Mouse (Mus musculus) left cerebral cortex, postnatal 10 days (tissue): ENCODE results near the gene Glt1d1. TPM values are rescaled to one million over a fixed set of nuclear protein-coding genes. Genes with fewer than 3 reads are reported as not detected.

ENCODE experiments used
- DNase-seq, 2 experiments: peaks; one replicate each; pipeline ENCODE4 v3.0.0; 2021 to 2022; ENCODE audit warnings: low spot score in 2 of 2, mixed read lengths in 1 of 2; ENCODE audit errors: extremely low spot score in 1 of 2
- intact Hi-C: fragments of 180-260 bp; cut with DNase I; formaldehyde crosslinking; loops from one replicate; pipeline ENCODE4 v1.15.1; 2025
- total RNA-seq, 2 experiments: library from RNA; stranded (reverse); gene quantifications; 2 replicates each; pipeline ENCODE4 v1.2.3; 2021

Glt1d1 gene
- total RNA-seq, 2 experiments from 2014 or later = 23.4 to 27.4 TPM

DNA sequence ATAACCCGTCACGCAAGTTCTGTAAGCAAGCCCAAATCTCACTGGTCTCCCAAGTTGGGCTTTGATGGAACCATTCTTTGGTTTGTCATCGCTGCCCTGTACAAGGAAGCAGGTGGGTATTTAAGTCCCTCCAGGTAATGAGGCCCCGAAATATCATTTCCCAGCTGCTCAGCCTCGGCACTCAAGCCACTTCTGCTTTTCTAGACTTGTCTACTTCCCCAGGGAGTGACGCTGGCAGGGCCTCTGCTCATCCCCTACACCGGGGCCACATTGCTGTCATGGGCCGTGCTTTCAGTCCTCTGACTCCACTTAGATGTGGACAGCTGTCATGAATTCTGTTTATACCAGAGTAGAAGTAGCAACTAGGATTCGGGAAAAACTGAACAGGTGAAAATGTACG lies 11.0 kb upstream of the Glt1d1 start:
- intact Hi-C loops = no loop called here
- DNase-seq = no peak

- intact Hi-C loops = no loop called here
- DNase-seq = no peak
Measured at GRCm38 (mm10) chr5:127624427-127625213, 7.4 kb upstream of the Glt1d1 start.

GRCm38 (mm10) chr5:127627242-127627641 lies 4.8 kb upstream of the Glt1d1 start:
- no peak for DNase-seq
- intact Hi-C loops = no loop called here

- intact Hi-C loops = no loop called here
- no peak for DNase-seq
Measured at GRCm38 (mm10) chr5:127631671-127632070, 391 bp upstream of the Glt1d1 start.

DNA sequence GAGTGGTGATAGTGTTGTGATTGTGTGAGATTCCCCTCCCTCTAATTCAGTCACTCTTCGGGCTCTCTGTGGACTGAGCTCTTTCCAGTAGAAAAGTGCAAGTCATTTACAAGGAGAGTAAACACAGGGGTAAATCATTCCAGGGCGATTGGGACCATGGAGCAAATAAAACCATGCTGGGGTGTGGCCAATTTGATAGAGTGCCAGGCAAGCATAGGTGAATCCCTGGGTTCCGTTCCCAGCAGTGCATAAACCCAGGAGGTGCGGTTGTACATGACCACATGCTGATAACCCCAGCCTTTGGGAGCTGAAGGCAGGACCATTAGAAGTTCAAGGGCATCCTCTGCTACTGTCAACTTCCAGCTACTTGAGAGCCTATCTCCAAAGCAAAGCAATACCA lies 1.1 kb downstream of the Glt1d1 start:
- no peak for DNase-seq
- intact Hi-C loops = no loop called here

GRCm38 (mm10) chr5:127633666-127634065 lies 1.6 kb downstream of the Glt1d1 start:
- intact Hi-C loops = no loop called here
- no peak for DNase-seq

GRCm38 (mm10) chr5:127637622-127638021 lies 5.6 kb downstream of the Glt1d1 start:
- intact Hi-C loops = no loop called here
- DNase-seq = no peak

GRCm38 (mm10) chr5:127638177-127638576 lies 6.1 kb downstream of the Glt1d1 start:
- intact Hi-C loops = no loop called here
- no peak for DNase-seq

DNA sequence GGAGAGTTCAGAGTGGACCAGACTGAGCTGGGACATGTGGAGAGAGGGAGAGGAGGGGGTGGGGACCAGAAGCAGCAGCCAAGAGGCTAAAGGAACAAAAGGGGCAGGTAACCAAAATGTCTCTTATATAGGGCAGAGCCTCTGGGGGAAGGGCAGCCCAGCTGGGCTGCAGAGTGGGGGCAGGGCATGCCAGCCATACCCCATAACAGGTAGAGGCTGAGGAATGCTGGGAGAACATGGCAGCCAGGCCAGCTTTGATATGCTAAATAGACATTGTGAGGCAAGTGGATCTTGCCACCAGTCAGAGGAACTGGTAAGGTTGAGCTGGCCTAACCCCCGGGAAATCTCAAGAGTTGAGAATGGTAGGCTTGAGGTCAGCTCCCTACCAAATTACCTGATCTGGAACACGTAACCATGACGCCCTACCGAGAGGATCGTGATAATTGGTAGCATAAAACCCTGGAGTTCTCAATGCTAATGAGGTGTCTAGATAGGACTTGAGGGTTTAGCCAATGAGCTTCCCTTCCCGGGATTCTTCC lies 7.1 kb downstream of the Glt1d1 start:
- intact Hi-C loops = no loop called here

GRCm38 (mm10) chr5:127639635-127640034 lies 7.6 kb downstream of the Glt1d1 start:
- DNase-seq = no peak
- intact Hi-C loops = no loop called here

More for the DNA sequence above, 7.1 kb downstream of the Glt1d1 start:
- no peak for DNase-seq

- DNase-seq = peak in 1 of 2 experiments; percentile 39
- intact Hi-C loops = no loop called here
Measured at GRCm38 (mm10) chr5:127640359-127640758, 8.3 kb downstream of the Glt1d1 start.

GRCm38 (mm10) chr5:127641185-127641958 lies 9.3 kb downstream of the Glt1d1 start:
- DNase-seq = peak in 1 of 2 experiments; percentile 28
- intact Hi-C loops = no loop called here

DNA sequence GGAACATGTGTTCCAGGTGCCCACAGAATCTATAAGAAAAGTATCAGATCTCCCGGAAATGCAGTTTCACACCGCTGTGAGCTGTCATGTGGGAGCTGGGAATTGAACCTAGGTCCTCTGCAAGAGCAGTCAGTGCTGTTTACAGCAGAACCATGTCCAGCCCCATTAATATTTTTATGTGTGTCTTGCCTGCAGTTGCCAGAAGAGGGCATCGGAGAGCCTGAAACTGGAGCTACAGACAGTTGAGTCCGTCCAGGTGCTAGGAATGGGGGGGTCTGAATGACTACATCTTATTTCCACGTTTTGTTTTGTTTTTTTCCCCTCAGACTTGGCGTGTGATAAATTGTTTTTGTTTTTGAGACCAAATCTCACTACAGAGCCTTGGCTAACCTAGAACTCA lies 16.0 kb downstream of the Glt1d1 start:
- DNase-seq = no peak
- intact Hi-C loops = no loop called here

GRCm38 (mm10) chr5:127649077-127649476 lies 17.0 kb downstream of the Glt1d1 start:
- intact Hi-C loops = no loop called here
- no peak for DNase-seq

DNA sequence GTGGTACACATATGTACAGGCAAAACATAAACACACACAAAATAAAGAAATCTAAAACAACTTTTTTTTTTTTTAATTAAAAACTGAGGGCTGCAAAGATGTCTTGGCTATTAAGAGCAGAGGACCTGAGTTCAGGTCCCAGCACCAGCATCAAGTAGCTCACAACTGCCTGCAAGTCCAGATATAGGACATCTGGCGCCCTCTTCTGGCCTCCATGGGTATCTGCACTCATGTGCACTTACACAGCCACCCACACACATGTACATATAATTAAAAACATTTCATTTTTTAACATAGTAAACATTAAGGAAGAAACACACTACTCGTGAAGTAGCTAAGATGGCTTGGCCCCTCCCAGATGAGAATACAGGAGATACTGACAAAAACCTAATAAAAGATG lies 26.2 kb downstream of the Glt1d1 start:
- intact Hi-C loops = no loop called here
- no peak for DNase-seq

GRCm38 (mm10) chr5:127659312-127659711 lies 27.2 kb downstream of the Glt1d1 start:
- DNase-seq = no peak
- intact Hi-C loops = no loop called here

DNA sequence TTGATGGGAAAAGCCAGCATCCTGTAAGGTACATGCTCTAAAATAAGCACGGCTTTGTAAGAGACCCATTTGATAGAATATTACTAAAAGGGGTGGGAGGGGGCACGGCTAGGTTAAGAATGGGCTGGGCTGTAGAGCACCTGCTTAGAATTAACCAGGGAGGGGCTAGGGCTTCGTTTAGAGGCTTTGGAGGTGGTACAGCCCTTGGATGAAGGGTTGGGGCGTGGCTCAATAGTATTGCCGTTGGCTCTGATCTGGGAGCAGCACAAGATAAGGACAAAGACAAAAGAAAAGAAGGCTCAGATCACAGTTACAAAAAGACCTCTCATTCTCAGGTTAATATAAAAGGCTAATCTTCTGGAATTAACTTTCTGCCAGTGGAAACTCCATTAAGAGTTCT lies 28.2 kb downstream of the Glt1d1 start:
- intact Hi-C loops = no loop called here
- no peak for DNase-seq

DNA sequence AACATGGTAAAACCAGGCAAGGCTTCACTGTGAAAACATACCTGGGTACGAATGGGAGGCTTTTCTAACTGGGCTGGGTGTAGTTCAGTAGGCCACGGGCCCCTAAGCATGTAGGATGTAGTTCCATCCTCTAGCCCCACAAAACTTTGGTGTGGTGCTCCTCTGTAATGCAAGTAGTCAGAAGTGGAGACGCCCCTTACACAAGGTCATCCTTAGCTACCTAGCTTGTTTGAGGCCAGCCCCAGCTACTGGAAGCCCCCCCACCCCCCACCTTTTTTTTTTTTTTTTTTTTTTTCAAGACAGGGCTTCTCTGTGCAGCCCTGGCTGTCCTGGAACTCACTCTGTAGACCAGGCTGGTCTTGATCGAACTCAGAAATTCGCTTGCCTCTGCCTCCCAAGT lies 28.9 kb downstream of the Glt1d1 start:
- intact Hi-C loops = no loop called here
- no peak for DNase-seq

GRCm38 (mm10) chr5:127673913-127674312 lies 41.9 kb downstream of the Glt1d1 start:
- DNase-seq = no peak
- intact Hi-C loops = no loop called here

DNA sequence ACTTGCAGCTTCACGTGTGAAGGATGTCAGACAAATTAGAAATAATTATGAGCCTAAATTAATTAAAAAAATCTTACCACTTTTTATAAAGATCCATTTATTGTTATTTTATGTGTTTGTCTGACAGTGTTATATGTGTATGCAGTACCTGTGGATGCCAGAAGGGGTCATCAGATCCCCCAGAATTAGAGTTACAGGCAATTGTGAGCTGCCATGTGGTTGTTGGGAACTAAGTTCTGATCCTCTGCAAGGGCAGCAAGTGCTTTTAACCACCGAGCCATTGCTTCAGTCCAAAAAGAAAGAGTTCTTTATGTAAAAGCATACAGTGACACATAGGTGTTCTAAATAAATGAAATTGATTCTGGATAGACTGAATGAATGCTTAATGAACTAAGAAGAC lies 45.5 kb downstream of the Glt1d1 start:
- intact Hi-C loops = no loop called here

More for the DNA sequence above, 45.5 kb downstream of the Glt1d1 start:
- no peak for DNase-seq
